Mouse (Mus musculus): ENCODE results near the gene Slc25a40. TPM values are rescaled to one million over a fixed set of nuclear protein-coding genes. Genes with fewer than 3 reads are reported as not detected.

The Slc25a40 gene
- total RNA-seq (2012; rRNA removed) (3.2 and 3.3 TPM in 2 replicates), polyA plus RNA-seq (2012; ENCODE audit: insufficient read depth in 1 of 2, insufficient read length in 2 of 2, low read depth in 1 of 2, low replicate concordance in 2 of 2, missing spikeins in 1 of 2) (1 to 10 TPM in 1 of 2 experiments, not detected in 1; 6.0 TPM)

- H3K4me1 ChIP-seq (ENCODE audit: control insufficient read depth in 1 of 2, insufficient read depth in 2 of 2, low read length in 2 of 2) = peaks cover 6 to 26% of the 10 kb centered on the region in 2 experiments
- DNase-seq (ENCODE audit: low read depth, low spot score) = peak; percentile 90
- no peak for TF ChIP-seq ZC3H11A (IDR thresholded peaks at IDR 0.05; ENCODE audit: low read depth, low read length)
- no peak for TF ChIP-seq ZKSCAN1 (IDR thresholded peaks at IDR 0.05; ENCODE audit: low read depth, low read length)
- no peak for TF ChIP-seq TAL1 (IDR thresholded peaks at IDR 0.05; ENCODE audit: low read length)
- no peak for TF ChIP-seq USF2 (IDR thresholded peaks at IDR 0.05; ENCODE audit: borderline replicate concordance in 1 of 2, insufficient read depth in 1 of 2, low read depth in 1 of 2, low read length in 2 of 2)
- no peak; a peak in 1 of 4 replicates for TF ChIP-seq EP300 (IDR thresholded peaks at IDR 0.05; ENCODE audit: low read depth in 1 of 2, low read length in 2 of 2)
- peak; percentile 58; the same call in 1 of the 2 replicates for TF ChIP-seq POLR2AphosphoS2 (IDR thresholded peaks at IDR 0.05; ENCODE audit: low read length)
- TF ChIP-seq MYB (IDR thresholded peaks at IDR 0.05; ENCODE audit: low read depth, low read length) = no peak
- TF ChIP-seq MAX (IDR thresholded peaks at IDR 0.05; ENCODE audit: low read length) = peak; percentile 77
- TF ChIP-seq NELFE (IDR thresholded peaks at IDR 0.05; ENCODE audit: low read depth, low read length) = peak; percentile 88
- no peak for TF ChIP-seq CHD1 (IDR thresholded peaks at IDR 0.05; ENCODE audit: low read depth, low read length)
- peak; percentile 72; the same call in 1 of the 2 replicates for TF ChIP-seq MXI1 (IDR thresholded peaks at IDR 0.05; ENCODE audit: low read depth, low read length)
- TF ChIP-seq CHD2 (IDR thresholded peaks at IDR 0.05; ENCODE audit: low read length) = no peak
- TF ChIP-seq TCF12 (IDR thresholded peaks at IDR 0.05; ENCODE audit: low read depth, low read length) = peak; percentile 47; the same call in 1 of the 2 replicates
- TF ChIP-seq TBP (IDR thresholded peaks at IDR 0.05; ENCODE audit: low read depth, low read length) = peak; percentile 54; the same call in 1 of the 2 replicates
- TF ChIP-seq MAFK (IDR thresholded peaks at IDR 0.05; ENCODE audit: borderline replicate concordance, low read depth, low read length) = no peak
- TF ChIP-seq ZMIZ1 (IDR thresholded peaks at IDR 0.05; ENCODE audit: low read depth, low read length) = no peak; the same call in none of the 2 replicates
- TF ChIP-seq E2F4 (IDR thresholded peaks at IDR 0.05; ENCODE audit: borderline replicate concordance, low read depth, low read length) = no peak
- 0 out of 2 replicates have a peak, but pooled peaks have one; percentile 66 for TF ChIP-seq MAZ (IDR thresholded peaks at IDR 0.05; ENCODE audit: low read depth, low read length)
- TF ChIP-seq GATA1 (IDR thresholded peaks at IDR 0.05; ENCODE audit: low read depth, low read length) = no peak
- TF ChIP-seq RCOR1 (IDR thresholded peaks at IDR 0.05; ENCODE audit: low read depth, low read length) = no peak
- TF ChIP-seq KAT2A (conservative IDR thresholded peaks at IDR 0.05; ENCODE audit: low read depth, low read length) = no peak
- TF ChIP-seq ELF1 (IDR thresholded peaks at IDR 0.05; ENCODE audit: low read depth, low read length) = peak; percentile 49; the same call in 1 of the 2 replicates
- no peak for TF ChIP-seq POLR2AphosphoS5 (IDR thresholded peaks at IDR 0.05; ENCODE audit: borderline replicate concordance, low read depth, low read length)
- TF ChIP-seq SIN3A (IDR thresholded peaks at IDR 0.05; ENCODE audit: low read length) = peak; percentile 73
- TF ChIP-seq HCFC1 (IDR thresholded peaks at IDR 0.05; ENCODE audit: low read depth, low read length) = peak; percentile 63
- TF ChIP-seq ETS1 (IDR thresholded peaks at IDR 0.05; ENCODE audit: low read depth, low read length) = 0 out of 2 replicates have a peak, but pooled peaks have one; percentile 12
- peak; percentile 72; the same call in 1 of the 2 replicates for TF ChIP-seq UBTF (IDR thresholded peaks at IDR 0.05; ENCODE audit: borderline replicate concordance, insufficient read depth, low read depth, low read length)
- no peak for TF ChIP-seq RAD21 (IDR thresholded peaks at IDR 0.05; ENCODE audit: low read depth, low read length)
- TF ChIP-seq MEF2A (IDR thresholded peaks at IDR 0.05; ENCODE audit: extremely low read depth, insufficient replicate concordance, low read depth, low read length, poor library complexity, severe bottlenecking) = no peak
- TF ChIP-seq CTCF (IDR thresholded peaks at IDR 0.05 in 2 of 3, conservative IDR thresholded peaks at IDR 0.05 in 1 of 3; ENCODE audit: control insufficient read depth in 1 of 3, insufficient read depth in 1 of 3, low read depth in 2 of 3, low read length in 3 of 3, poor library complexity in 1 of 3, severe bottlenecking in 1 of 3) = no peak
- TF ChIP-seq USF1 (IDR thresholded peaks at IDR 0.05; ENCODE audit: low read depth, low read length) = peak; percentile 81
- no peak for TF ChIP-seq MYC (IDR thresholded peaks at IDR 0.05; ENCODE audit: low read depth, low read length)
- no peak for TF ChIP-seq JUND (IDR thresholded peaks at IDR 0.05; ENCODE audit: low read depth, low read length)
- TF ChIP-seq ZNF384 (IDR thresholded peaks at IDR 0.05; ENCODE audit: low read depth, low read length) = no peak
- peak; percentile 66 to 88 for TF ChIP-seq POLR2A (IDR thresholded peaks at IDR 0.05; ENCODE audit: control insufficient read depth in 1 of 2, insufficient read depth in 1 of 2, low read depth in 1 of 2, low read length in 2 of 2, poor library complexity in 1 of 2)
These were observed at the start of gene Slc25a40, which contains the start of gene Dbf4 for GRCm38 (mm10) chr5:8422157-8422931. Slc25a40 (plus strand) TSS chr5:8422850. Dbf4 (minus strand) TSS chr5:8422716.

More at GRCm38 (mm10) chr5:8422157-8422931, at the start of gene Slc25a40, which contains the start of gene Dbf4:
- Histone ChIP-seq H3K4me3 (ENCODE audit: control insufficient read depth in 1 of 2, insufficient read depth in 1 of 2, low read depth in 2 of 2, low read length in 2 of 2) (peak within 1 kb of the TSS; percentile 85 to 87), H3K27me3 (ENCODE audit: control insufficient read depth in 1 of 2, insufficient read depth in 2 of 2, low read length in 2 of 2) (no peaks in the 10 kb centered on the region), H3K79me2 (ENCODE audit: control insufficient read depth, insufficient read depth, low read length, poor library complexity) (peaks cover 35% of the 10 kb centered on the region), H3K9ac (ENCODE audit: control insufficient read depth, low read depth, low read length, poor library complexity, severe bottlenecking) (peak within 1 kb of the TSS; percentile 100), H3K36me3 (ENCODE audit: control insufficient read depth in 1 of 2, insufficient read depth in 2 of 2, low read length in 2 of 2) (peaks cover 16 to 41% of the 10 kb centered on the region in 2 experiments), H3K9me3 (replicated peaks; ENCODE audit: insufficient read depth, low read length) (no peaks in the 10 kb centered on the region), H3K27ac (ENCODE audit: control insufficient read depth, low read depth, low read length) (peak within 1 kb of the TSS; percentile 82)

All from MEL (cell line).